Mouse (Mus musculus): ENCODE measurements around the gene Rdh13. TPM values are rescaled to one million over a fixed set of nuclear protein-coding genes. Genes with fewer than 3 reads are reported as not detected.

Rdh13 gene
- polyA plus RNA-seq (2012; rRNA removed): 37.8 and 40.5 TPM in 2 replicates

- TF ChIP-seq CTCF (IDR thresholded peaks at IDR 0.05; ENCODE audit: borderline replicate concordance, extremely low read depth, insufficient read depth, insufficient read length): no peak
- TF ChIP-seq POLR2A (IDR thresholded peaks at IDR 0.05; ENCODE audit: borderline replicate concordance, extremely low read depth, insufficient read depth, insufficient read length, poor library complexity, severe bottlenecking): 0 out of 2 replicates have a peak, but pooled peaks have one; percentile 9
- peak; percentile 95 for DNase-seq (ENCODE audit: low read depth)
Measured at GRCm38 (mm10) chr7:4445216-4445791, at the start of gene Rdh13. Gene Rdh13 (minus strand): TSS chr7:4445649.

- TF ChIP-seq POLR2A (IDR thresholded peaks at IDR 0.05; ENCODE audit: borderline replicate concordance, extremely low read depth, insufficient read depth, insufficient read length, poor library complexity, severe bottlenecking): no peak
- TF ChIP-seq CTCF (IDR thresholded peaks at IDR 0.05; ENCODE audit: borderline replicate concordance, extremely low read depth, insufficient read depth, insufficient read length): no peak
Measured at GRCm38 (mm10) chr7:4493991-4494390, 48.5 kb upstream of the Rdh13 start.

GRCm38 (mm10) chr7:4492284-4493224 is 47.1 kb upstream of the Rdh13 start:
- TF ChIP-seq CTCF (IDR thresholded peaks at IDR 0.05; ENCODE audit: borderline replicate concordance, extremely low read depth, insufficient read depth, insufficient read length): no peak
- TF ChIP-seq POLR2A (IDR thresholded peaks at IDR 0.05; ENCODE audit: borderline replicate concordance, extremely low read depth, insufficient read depth, insufficient read length, poor library complexity, severe bottlenecking): no peak
- no peak for DNase-seq (ENCODE audit: low read depth)

More at GRCm38 (mm10) chr7:4493991-4494390, 48.5 kb upstream of the Rdh13 start:
- no peak for DNase-seq (ENCODE audit: low read depth)

- no peak for TF ChIP-seq POLR2A (IDR thresholded peaks at IDR 0.05; ENCODE audit: borderline replicate concordance, extremely low read depth, insufficient read depth, insufficient read length, poor library complexity, severe bottlenecking)
- no peak for TF ChIP-seq CTCF (IDR thresholded peaks at IDR 0.05; ENCODE audit: borderline replicate concordance, extremely low read depth, insufficient read depth, insufficient read length)
Measured at GRCm38 (mm10) chr7:4491308-4491707, 45.9 kb upstream of the Rdh13 start.

GRCm38 (mm10) chr7:4482281-4482680 is 36.8 kb upstream of the Rdh13 start:
- TF ChIP-seq CTCF (IDR thresholded peaks at IDR 0.05; ENCODE audit: borderline replicate concordance, extremely low read depth, insufficient read depth, insufficient read length) (no peak), POLR2A (IDR thresholded peaks at IDR 0.05; ENCODE audit: borderline replicate concordance, extremely low read depth, insufficient read depth, insufficient read length, poor library complexity, severe bottlenecking) (no peak)

More at GRCm38 (mm10) chr7:4491308-4491707, 45.9 kb upstream of the Rdh13 start:
- no peak for DNase-seq (ENCODE audit: low read depth)

GRCm38 (mm10) chr7:4479674-4480073 is 34.2 kb upstream of the Rdh13 start:
- TF ChIP-seq POLR2A (IDR thresholded peaks at IDR 0.05; ENCODE audit: borderline replicate concordance, extremely low read depth, insufficient read depth, insufficient read length, poor library complexity, severe bottlenecking): no peak
- peak; percentile 60; the same call in 1 of the 2 replicates for TF ChIP-seq CTCF (IDR thresholded peaks at IDR 0.05; ENCODE audit: borderline replicate concordance, extremely low read depth, insufficient read depth, insufficient read length)
- DNase-seq (ENCODE audit: low read depth): peak; percentile 57

More at GRCm38 (mm10) chr7:4482281-4482680, 36.8 kb upstream of the Rdh13 start:
- DNase-seq (ENCODE audit: low read depth): no peak

- TF ChIP-seq POLR2A (IDR thresholded peaks at IDR 0.05; ENCODE audit: borderline replicate concordance, extremely low read depth, insufficient read depth, insufficient read length, poor library complexity, severe bottlenecking): no peak
- TF ChIP-seq CTCF (IDR thresholded peaks at IDR 0.05; ENCODE audit: borderline replicate concordance, extremely low read depth, insufficient read depth, insufficient read length): no peak
- DNase-seq (ENCODE audit: low read depth): peak; percentile 12
Measured at GRCm38 (mm10) chr7:4478796-4479291, 33.4 kb upstream of the Rdh13 start.

GRCm38 (mm10) chr7:4478021-4478795 is 32.8 kb upstream of the Rdh13 start:
- peak; percentile 96 for DNase-seq (ENCODE audit: low read depth)
- TF ChIP-seq CTCF (IDR thresholded peaks at IDR 0.05; ENCODE audit: borderline replicate concordance, extremely low read depth, insufficient read depth, insufficient read length): no peak
- no peak; the same call in 1 of the 2 replicates for TF ChIP-seq POLR2A (IDR thresholded peaks at IDR 0.05; ENCODE audit: borderline replicate concordance, extremely low read depth, insufficient read depth, insufficient read length, poor library complexity, severe bottlenecking)

GRCm38 (mm10) chr7:4473940-4474339 is 28.5 kb upstream of the Rdh13 start:
- no peak for DNase-seq (ENCODE audit: low read depth)
- TF ChIP-seq CTCF (IDR thresholded peaks at IDR 0.05; ENCODE audit: borderline replicate concordance, extremely low read depth, insufficient read depth, insufficient read length): no peak
- no peak for TF ChIP-seq POLR2A (IDR thresholded peaks at IDR 0.05; ENCODE audit: borderline replicate concordance, extremely low read depth, insufficient read depth, insufficient read length, poor library complexity, severe bottlenecking)

GRCm38 (mm10) chr7:4471179-4471555 is 25.7 kb upstream of the Rdh13 start:
- TF ChIP-seq POLR2A (IDR thresholded peaks at IDR 0.05; ENCODE audit: borderline replicate concordance, extremely low read depth, insufficient read depth, insufficient read length, poor library complexity, severe bottlenecking) (0 out of 2 replicates have a peak, but pooled peaks have one; percentile 8), CTCF (IDR thresholded peaks at IDR 0.05; ENCODE audit: borderline replicate concordance, extremely low read depth, insufficient read depth, insufficient read length) (peak; percentile 84)
- DNase-seq (ENCODE audit: low read depth): peak; percentile 92

All from brain, embryonic 14.5 days (tissue).